Mouse (Mus musculus): Measurements from ENCODE around the gene Gxylt1. TPM values are rescaled to one million over a fixed set of nuclear protein-coding genes. Genes with fewer than 3 reads are reported as not detected.

Gene Gxylt1
- polyA plus RNA-seq (2012; rRNA removed), result 2.3 and 2.4 TPM in 2 replicates

DNA sequence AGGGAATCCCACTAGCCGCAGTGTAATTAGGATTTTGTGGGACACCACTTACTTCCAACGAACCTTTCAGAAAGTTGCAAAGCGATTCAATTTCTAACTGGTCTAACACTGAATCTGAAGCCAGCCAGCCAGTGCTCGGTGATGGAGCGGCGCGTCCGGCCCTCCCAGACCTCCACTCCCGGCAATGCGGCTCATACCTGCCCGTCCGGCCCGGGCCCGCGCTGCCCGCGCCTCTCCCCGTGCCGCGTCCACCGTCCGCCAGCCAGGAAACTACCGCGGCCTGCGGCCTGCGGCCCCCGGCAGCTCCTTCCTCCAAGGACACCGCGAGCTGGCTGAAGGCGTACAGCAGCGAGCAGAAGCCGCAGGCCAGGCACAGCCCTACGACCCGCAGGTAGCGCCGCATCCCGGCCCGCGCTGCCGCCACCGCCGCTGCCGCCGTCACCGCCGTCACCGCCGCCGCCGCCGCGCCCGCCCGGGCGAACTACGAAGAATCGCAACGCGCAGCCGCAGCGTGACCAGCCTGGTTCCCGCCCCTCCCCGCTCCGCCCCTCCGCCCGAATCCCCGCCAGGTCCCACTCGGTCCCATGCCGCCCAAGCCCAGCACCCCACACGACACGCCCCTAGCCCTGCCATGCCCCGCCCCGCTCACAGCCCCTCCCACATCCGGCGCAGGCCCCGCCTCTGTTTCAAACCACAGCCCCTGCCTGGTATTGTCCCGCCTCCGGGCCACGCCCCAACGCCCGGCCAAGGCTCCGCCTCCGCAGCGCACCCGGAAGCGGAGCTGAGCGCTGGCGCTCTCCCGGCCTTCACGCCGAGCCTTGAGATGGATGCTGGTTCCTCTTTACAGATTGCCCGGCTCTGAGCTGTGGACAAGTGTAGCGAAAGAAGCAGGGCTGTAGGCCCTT is at the start of gene Gxylt1:
Gene Gxylt1 (minus strand): TSS at position 501 of the 905 bp plus-strand sequence.

Other genes starting within 250 kb of the Gxylt1 start
- 37.1 and 40.9 TPM in 2 replicates for gene Yaf2, start 61.8 kb upstream of the Gxylt1 start, polyA plus RNA-seq (2012; rRNA removed)
- 9.5 and 17.1 TPM in 2 replicates for gene Zcrb1, start 123.2 kb upstream of the Gxylt1 start, polyA plus RNA-seq (2012; rRNA removed)
- gene Pphln1, start 123.2 kb upstream of the Gxylt1 start, polyA plus RNA-seq (2012; rRNA removed), result 7.9 and 10.3 TPM in 2 replicates

All from ovary, adult 2 months (tissue).